Mouse (Mus musculus) spleen, adult 2 months (tissue): ENCODE measurements around the gene Cnnm1.

Experiments used
- CTCF ChIP-seq: fragments of 200-500 bp; IDR thresholded peaks from 2 replicates; pipeline ENCODE4 v1.5.1; 2011; ENCODE audit warnings: mild to moderate bottlenecking, inconsistent platforms; ENCODE audit not compliant: insufficient read depth, insufficient read length, insufficient replicate concordance; ENCODE audit errors: extremely low read depth
- POLR2A ChIP-seq: fragments of 200-500 bp; IDR thresholded peaks from 2 replicates; pipeline ENCODE4 v1.6.1; 2011; ENCODE audit warnings: low read depth, low read length, inconsistent platforms

DNA sequence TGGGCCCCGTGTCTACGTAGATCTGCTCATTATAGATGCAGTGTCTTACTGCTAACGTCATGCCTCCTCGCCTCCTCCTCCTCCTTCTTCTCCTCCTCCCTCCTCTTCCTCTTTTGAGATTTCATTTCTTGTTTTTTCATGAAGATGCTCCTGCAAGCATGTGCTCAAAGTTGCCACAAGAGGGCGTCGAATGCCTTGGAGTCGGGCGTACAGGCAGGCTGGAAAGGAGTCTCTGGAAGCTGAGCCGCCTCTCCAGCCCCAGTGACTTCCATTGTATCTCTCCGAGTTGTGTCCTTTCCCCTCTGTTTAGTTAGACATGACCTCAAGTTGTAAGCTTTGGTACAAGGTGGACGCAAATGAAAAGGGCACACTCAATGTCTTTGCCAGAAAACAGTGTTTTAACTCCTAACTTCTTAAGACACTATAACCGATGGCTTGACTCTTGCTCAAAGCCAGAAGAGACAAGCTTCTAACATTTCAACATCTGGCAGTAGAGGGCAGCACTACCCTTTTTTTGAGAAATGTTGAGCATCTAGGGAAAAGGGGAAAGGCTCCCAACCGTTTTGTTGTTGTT, 90.0 kb downstream of the Cnnm1 start:
- TF ChIP-seq CTCF = peak; percentile 61; the same call in 1 of the 2 replicates
- TF ChIP-seq POLR2A = no peak
